Mouse (Mus musculus) liver, embryonic 11.5 days (tissue): ENCODE measurements at regions not wholly inside any gene's neighbourhood (a gene's known extent, or its start where the extent isn't known, plus 50 kb on each side); places are given as distances from the start of the nearest gene placed in this dataset.
A peak's percentile ranks its signal among the peaks of the same experiment; 100 is the strongest.

Experiments
- ATAC-seq: fragments of 200-750 bp; cut with Nextera tagmentation; replicated peaks from 2 replicates; pipeline ENCODE4 v1.8.0; 2017; ENCODE audit warnings: moderate number of reproducible peaks, mild to moderate bottlenecking, moderate TSS enrichment, moderate library complexity; ENCODE audit not compliant: low FRiP score
- DNase-seq: peaks from one replicate; pipeline ENCODE4 v3.0.0-alpha.2; 2017; ENCODE audit warnings: low spot score
- H3K27ac ChIP-seq: fragments of 300-500 bp; sonication (generic); 2 replicates; pipeline ENCODE4 v1.5.1; 2014; ENCODE audit warnings: mild to moderate bottlenecking, low read depth, low read length, control low read depth
- H3K27me3 ChIP-seq: fragments of 300-500 bp; sonication (generic); replicated peaks from 2 replicates; pipeline ENCODE4 v1.6.1; 2014; ENCODE audit warnings: low read length, mixed read lengths; ENCODE audit not compliant: control insufficient read depth, insufficient read depth
- H3K36me3 ChIP-seq: fragments of 300-500 bp; sonication (generic); 2 replicates; pipeline ENCODE4 v1.6.1; 2014; ENCODE audit warnings: mild to moderate bottlenecking, low read length, moderate library complexity, mixed read lengths; ENCODE audit not compliant: control insufficient read depth, insufficient read depth
- H3K4me1 ChIP-seq: fragments of 300-500 bp; sonication (generic); replicated peaks from 2 replicates; pipeline ENCODE4 v1.6.1; 2014; ENCODE audit warnings: low read length, mixed read lengths; ENCODE audit not compliant: control insufficient read depth, insufficient read depth
- H3K4me2 ChIP-seq: fragments of 300-500 bp; sonication (generic); 2 replicates; pipeline ENCODE4 v1.6.1; 2014; ENCODE audit warnings: mild to moderate bottlenecking, control low read depth, moderate library complexity
- H3K4me3 ChIP-seq: fragments of 300-500 bp; sonication (generic); 2 replicates; pipeline ENCODE4 v1.5.1; 2014; ENCODE audit warnings: low read depth, low read length, control low read depth
- H3K9ac ChIP-seq: fragments of 300-500 bp; sonication (generic); 2 replicates; pipeline ENCODE4 v1.6.1; 2014; ENCODE audit warnings: low read depth, low read length, control low read depth
- H3K9me3 ChIP-seq: fragments of 300-500 bp; sonication (generic); 2 replicates; pipeline ENCODE4 v1.6.1; 2016; ENCODE audit warnings: low read length, inconsistent platforms, mixed read lengths; ENCODE audit not compliant: control insufficient read depth
- WGBS: fragments of 180-500 bp; shearing (Covaris S2); extraction: QIAGEN DNeasy Blood & Tissue Kit; methylation state at CpG from one replicate; pipeline ENCODE4 v1.1.7; 2014; 5-methylcytosine and 5-hydroxymethylcytosine counted together

DNA sequence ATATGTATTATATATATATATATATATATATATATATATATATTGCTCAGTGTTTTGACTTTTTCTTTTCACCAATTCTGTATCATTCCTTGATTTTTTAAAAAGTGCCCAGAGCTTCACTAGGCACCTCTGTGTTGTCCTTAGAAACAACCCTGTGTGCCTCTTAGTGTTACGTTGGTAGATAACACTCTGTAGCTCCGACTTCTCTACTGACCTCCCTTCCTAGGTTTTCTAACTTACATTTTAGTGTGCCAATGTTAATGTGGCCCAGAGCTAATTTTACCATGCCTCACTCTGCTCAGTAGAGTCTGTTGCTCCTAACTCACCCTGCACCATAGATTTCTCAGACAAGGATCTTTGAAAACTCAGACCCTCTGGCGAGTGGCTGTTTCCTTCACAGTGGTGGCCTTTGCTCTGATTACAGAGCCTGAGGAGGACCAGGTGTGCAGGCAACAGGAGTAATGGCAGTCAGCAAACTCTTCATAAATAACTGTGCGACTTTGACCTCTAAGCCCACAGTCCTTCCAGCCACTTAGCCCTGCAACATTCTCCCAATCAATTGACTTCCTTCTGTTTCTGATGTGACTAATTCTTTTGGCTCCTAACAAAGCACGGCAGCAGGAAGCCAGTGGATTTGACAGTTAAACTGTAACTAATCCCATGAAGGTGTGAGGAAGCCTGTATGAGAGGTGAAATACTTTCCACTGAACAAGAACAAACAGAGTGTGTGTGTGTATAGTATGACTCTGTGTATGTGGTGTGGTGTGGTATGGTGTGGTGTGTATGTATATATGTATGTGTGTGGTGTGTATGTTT, 53.6 kb upstream of the Actr3 start:
- Histone ChIP-seq H3K36me3 (no peaks in the 10 kb centered on the region), H3K9ac (no peak overlapping the region), H3K27ac (no peak overlapping the region), H3K9me3 (no peaks in the 10 kb centered on the region), H3K4me3 (no peak overlapping the region), H3K4me2 (no peak overlapping the region), H3K27me3 (no peaks in the 10 kb centered on the region), H3K4me1 (no peaks in the 10 kb centered on the region)
- DNase-seq (no peak), ATAC-seq (no peak)
- WGBS = 63% methylated on average over 5 of the region's 5 CpGs

- Histone ChIP-seq H3K4me1 (no peaks in the 10 kb centered on the region), H3K9ac (no peak overlapping the region), H3K4me2 (no peak overlapping the region), H3K36me3 (no peaks in the 10 kb centered on the region), H3K27ac (no peak overlapping the region), H3K9me3 (no peaks in the 10 kb centered on the region), H3K4me3 (no peak overlapping the region), H3K27me3 (no peaks in the 10 kb centered on the region)
- ATAC-seq (no peak), DNase-seq (no peak)
- WGBS = 46% methylated on average over 5 of the region's 5 CpGs
These were observed 55.5 kb upstream of the Actr3 start for GRCm38 (mm10) chr1:125491014-125491413.

DNA sequence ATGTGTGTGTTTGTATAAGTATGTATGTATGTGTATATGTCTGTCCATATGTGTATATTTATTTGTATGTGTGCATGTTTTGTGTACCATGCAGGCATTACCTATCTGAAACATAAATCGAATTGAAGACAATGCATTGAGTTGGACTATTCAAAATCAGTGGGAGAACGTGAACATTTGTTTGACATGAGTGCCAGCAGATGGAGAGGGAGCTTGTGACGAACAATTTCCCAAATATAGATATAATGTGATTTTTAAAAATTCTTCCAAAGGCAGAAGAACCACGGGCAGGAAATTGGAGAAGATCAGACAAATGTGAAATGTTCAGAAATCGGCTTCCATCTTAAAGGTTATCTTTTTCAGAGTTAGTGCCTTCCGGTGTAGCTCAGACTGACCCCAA, 59.1 kb upstream of the Actr3 start:
- no peaks in the 10 kb centered on the region for H3K27me3 ChIP-seq
- no peaks in the 10 kb centered on the region for H3K9me3 ChIP-seq
- no peak overlapping the region for H3K9ac ChIP-seq
- no peak for ATAC-seq
- H3K4me3 ChIP-seq = no peak overlapping the region
- H3K4me2 ChIP-seq = no peak overlapping the region
- H3K27ac ChIP-seq = no peak overlapping the region
- no peak for DNase-seq
- 87% methylated on average over 6 of the region's 6 CpGs for WGBS
- H3K4me1 ChIP-seq = no peaks in the 10 kb centered on the region
- H3K36me3 ChIP-seq = no peaks in the 10 kb centered on the region

DNA sequence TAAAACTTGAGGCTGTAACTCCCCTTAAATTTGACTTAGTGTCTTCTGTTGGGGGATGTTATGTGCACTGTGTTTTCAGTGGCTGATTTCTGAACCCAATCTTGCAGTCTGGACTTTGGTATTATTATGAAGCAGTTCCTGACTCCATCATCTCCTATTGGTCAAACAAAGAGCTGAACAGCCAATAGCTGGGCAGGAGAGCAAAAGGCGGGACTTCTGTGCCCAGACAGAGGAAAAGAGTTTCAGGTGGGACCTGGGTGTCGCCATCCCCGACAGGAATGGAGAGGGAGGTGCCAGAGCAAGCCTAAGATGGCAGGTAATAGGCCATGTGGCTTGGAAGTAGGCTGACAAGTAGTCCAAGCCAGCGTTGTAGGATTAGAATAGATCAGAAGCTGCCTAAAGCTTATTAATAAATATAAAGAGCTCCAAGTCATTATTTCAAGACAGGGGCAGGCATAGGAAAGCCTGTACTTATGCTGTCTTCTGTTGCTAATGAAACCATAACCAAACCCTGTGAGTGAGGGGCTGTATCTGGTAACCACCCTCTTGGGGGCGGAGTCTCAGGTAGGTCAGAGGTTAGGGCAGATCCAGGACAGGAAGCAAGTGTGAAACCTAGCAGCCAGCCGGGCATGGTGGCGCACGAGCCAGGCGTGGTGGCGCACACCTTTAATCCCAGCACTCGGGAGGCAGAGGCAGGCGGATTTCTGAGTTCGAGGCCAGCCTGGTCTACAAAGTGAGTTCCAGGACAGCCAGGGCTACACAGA, 60.0 kb upstream of the Actr3 start:
- Histone ChIP-seq H3K4me3 (no peak overlapping the region), H3K27me3 (no peaks in the 10 kb centered on the region), H3K9ac (no peak overlapping the region), H3K36me3 (no peaks in the 10 kb centered on the region), H3K27ac (no peak overlapping the region), H3K9me3 (no peaks in the 10 kb centered on the region), H3K4me2 (no peak overlapping the region), H3K4me1 (no peaks in the 10 kb centered on the region)
- WGBS = 87% methylated on average over 12 of the region's 13 CpGs
- DNase-seq (no peak), ATAC-seq (0 out of 2 replicates have a peak, but pooled peaks have one; percentile 18)

- H3K27me3 ChIP-seq = no peaks in the 10 kb centered on the region
- no peak overlapping the region for H3K4me2 ChIP-seq
- no peaks in the 10 kb centered on the region for H3K4me1 ChIP-seq
- H3K36me3 ChIP-seq = no peaks in the 10 kb centered on the region
- 89% methylated on average over 9 of the region's 9 CpGs for whole genome bisulfite sequencing
- H3K27ac ChIP-seq = no peak overlapping the region
- H3K9ac ChIP-seq = no peak overlapping the region
- H3K9me3 ChIP-seq = no peaks in the 10 kb centered on the region
- ATAC-seq (no peak), DNase-seq (no peak)
- H3K4me3 ChIP-seq = no peak overlapping the region
These were observed 61.5 kb upstream of the Actr3 start for GRCm38 (mm10) chr1:125497006-125497405.

- DNase-seq (no peak), ATAC-seq (no peak)
- H3K4me2 ChIP-seq = no peak overlapping the region
- H3K4me3 ChIP-seq = no peak overlapping the region
- 81% methylated on average over 4 of the region's 4 CpGs for WGBS
- no peaks in the 10 kb centered on the region for H3K27me3 ChIP-seq
- H3K9ac ChIP-seq = no peak overlapping the region
- H3K4me1 ChIP-seq = no peaks in the 10 kb centered on the region
- H3K27ac ChIP-seq = no peak overlapping the region
- H3K9me3 ChIP-seq = no peaks in the 10 kb centered on the region
- H3K36me3 ChIP-seq = no peaks in the 10 kb centered on the region
These were observed 58.4 kb upstream of the Slc35f5 start for GRCm38 (mm10) chr1:125501964-125502517.

- no peak overlapping the region for H3K27ac ChIP-seq
- no peaks in the 10 kb centered on the region for H3K27me3 ChIP-seq
- H3K9ac ChIP-seq = no peak overlapping the region
- ATAC-seq = no peak
- H3K4me1 ChIP-seq = no peaks in the 10 kb centered on the region
- DNase-seq = no peak
- no peaks in the 10 kb centered on the region for H3K9me3 ChIP-seq
- H3K4me2 ChIP-seq = no peak overlapping the region
- H3K4me3 ChIP-seq = no peak overlapping the region
- H3K36me3 ChIP-seq = no peaks in the 10 kb centered on the region
- 70% methylated on average over 4 of the region's 4 CpGs for WGBS
These were observed 56.5 kb upstream of the Slc35f5 start for GRCm38 (mm10) chr1:125503878-125504277.

GRCm38 (mm10) chr1:125507786-125508514, 52.4 kb upstream of the Slc35f5 start:
- H3K27ac ChIP-seq = no peak overlapping the region
- no peaks in the 10 kb centered on the region for H3K36me3 ChIP-seq
- H3K9ac ChIP-seq = no peak overlapping the region
- H3K9me3 ChIP-seq = no peaks in the 10 kb centered on the region
- DNase-seq = no peak
- no peaks in the 10 kb centered on the region for H3K27me3 ChIP-seq
- no peaks in the 10 kb centered on the region for H3K4me1 ChIP-seq
- no peak for ATAC-seq
- 78% methylated on average over 5 of the region's 5 CpGs for WGBS
- no peak overlapping the region for H3K4me3 ChIP-seq
- no peak overlapping the region for H3K4me2 ChIP-seq
